Mouse (Mus musculus) kidney, postnatal 4 days (tissue): ENCODE measurements around the gene Nes.
A peak's percentile ranks its signal among the peaks of the same experiment; 100 is the strongest.

Experiments used
- DNase-seq, 2 experiments: peaks; one replicate each; pipeline ENCODE4 v3.0.0; 2021; ENCODE audit warnings: mixed read lengths in 2 of 2

Gene Nes

GRCm38 (mm10) chr3:87951946-87952345 is 18.9 kb upstream of the Nes start:
- DNase-seq: no peak

GRCm38 (mm10) chr3:87952440-87952839 is 18.4 kb upstream of the Nes start:
- DNase-seq: peak; percentile 67 to 78

- no peak for DNase-seq
Measured at GRCm38 (mm10) chr3:87958056-87958455, 12.8 kb upstream of the Nes start.

- peak in 1 of 2 experiments; percentile 38 for DNase-seq
Measured at GRCm38 (mm10) chr3:87958476-87958875, 12.4 kb upstream of the Nes start.

- DNase-seq: no peak
Measured at GRCm38 (mm10) chr3:87958967-87959366, 11.9 kb upstream of the Nes start.

DNA sequence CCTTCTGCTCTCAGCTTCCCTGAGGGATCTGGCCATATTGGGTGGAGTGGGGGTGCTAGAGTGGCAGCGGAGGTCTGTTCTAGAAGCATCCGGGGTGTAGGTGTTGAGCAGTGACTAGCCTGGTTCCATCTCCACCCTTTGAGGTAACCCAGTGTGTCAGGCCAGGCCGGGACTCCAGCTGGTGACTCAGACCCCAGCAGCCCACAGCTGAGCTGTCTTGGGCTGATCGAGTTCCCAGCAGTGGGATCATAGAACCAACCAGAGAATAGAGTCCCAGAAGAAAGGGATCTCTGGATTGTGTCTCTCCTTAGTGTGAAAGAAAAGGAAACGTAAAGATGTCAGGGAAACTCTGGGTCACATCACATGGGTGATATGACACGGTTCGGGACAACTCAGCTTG is 11.5 kb upstream of the Nes start:
- DNase-seq: no peak

DNA sequence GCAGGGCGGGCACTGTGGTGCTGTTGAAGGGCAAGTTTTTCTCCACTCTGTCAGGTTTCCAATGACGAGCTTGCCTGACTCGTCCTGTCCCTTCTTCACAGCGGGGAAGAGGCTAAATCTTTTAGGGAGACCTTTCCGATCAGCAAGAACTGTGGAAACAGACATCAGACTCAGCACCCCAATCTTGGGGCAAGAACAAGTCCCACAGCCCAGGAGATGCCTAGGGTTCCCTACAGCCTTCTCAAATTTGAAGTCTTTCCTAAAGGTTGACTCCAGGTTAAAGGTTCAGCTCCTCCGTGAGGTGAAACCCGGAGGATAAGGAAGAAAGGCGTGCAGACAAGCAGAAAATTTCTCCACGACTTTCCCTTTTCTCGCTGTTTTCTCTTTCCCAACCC is 10.7 kb upstream of the Nes start:
- DNase-seq: peak in 1 of 2 experiments; percentile 13

DNA sequence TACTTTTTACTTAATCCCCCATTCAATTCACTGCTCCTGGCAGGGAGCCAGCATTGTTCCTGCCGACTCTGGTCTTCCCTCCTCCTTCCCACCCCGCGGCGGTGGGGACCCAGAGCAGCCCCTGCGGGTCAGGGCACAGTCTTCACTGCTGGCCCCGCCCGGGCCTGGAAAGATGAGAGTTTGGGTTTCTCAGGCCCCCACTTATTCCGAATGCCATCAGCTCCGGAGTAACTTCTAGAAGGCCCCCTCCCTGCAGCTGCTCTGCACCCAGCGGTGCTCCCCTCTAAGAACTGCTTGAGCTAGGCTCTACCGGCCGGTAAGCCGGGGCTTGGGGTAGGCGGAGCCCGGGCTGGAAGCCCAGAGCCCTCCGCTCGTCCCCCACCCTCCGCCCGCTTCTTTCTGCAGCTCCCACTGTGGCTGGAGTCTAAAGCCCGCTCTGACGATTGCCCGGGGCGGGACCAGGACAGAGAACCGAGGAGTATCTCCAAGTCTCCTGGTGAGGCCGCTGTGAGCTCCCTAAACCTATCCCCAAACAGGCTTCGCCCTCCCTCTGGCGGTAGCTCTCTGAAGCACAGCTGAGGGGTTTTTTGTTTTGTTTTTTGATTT is 10.2 kb upstream of the Nes start:
- DNase-seq: peak; percentile 95 to 97

- peak; percentile 73 to 80 for DNase-seq
Measured at GRCm38 (mm10) chr3:87970184-87970938, 517 bp upstream of the Nes start.

DNA sequence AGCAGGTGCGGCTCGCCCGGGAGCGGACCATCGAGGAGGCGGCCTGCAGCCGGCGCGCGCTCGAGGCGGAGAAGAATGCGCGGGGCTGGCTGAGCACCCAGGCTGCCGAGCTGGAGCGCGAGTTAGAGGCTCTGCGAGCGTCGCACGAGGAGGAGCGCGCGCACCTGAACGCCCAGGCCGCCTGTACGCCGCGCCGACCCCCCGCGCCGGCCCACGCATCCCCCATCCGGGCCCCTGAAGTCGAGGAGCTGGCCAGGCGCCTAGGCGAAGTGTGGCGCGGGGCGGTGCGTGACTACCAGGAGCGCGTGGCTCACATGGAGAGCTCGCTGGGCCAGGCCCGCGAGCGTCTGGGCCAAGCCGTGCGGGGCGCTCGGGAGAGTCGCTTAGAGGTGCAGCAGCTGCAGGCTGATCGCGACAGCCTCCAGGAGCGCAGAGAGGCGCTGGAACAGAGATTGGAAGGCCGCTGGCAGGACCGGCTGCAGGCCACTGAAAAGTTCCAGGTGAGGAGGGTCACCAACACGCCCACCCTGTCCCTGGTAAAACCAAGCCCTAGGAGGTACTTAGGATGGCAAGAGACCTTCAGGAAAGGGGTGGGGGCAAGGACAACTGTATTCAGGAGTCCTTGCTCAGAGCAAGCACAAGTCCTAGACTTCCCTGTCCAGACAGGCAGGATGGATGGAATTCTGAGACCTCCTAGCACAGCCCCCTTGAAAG is 768 bp downstream of the Nes start:
- DNase-seq: peak in 1 of 2 experiments; percentile 61

GRCm38 (mm10) chr3:87972203-87972664 is 1.4 kb downstream of the Nes start:
- peak in 1 of 2 experiments; percentile 59 for DNase-seq

- peak in 1 of 2 experiments; percentile 71 for DNase-seq
Measured at GRCm38 (mm10) chr3:87972776-87973175, 1.9 kb downstream of the Nes start.

GRCm38 (mm10) chr3:87973593-87974380 is 2.9 kb downstream of the Nes start:
- DNase-seq: peak in 1 of 2 experiments; percentile 20

DNA sequence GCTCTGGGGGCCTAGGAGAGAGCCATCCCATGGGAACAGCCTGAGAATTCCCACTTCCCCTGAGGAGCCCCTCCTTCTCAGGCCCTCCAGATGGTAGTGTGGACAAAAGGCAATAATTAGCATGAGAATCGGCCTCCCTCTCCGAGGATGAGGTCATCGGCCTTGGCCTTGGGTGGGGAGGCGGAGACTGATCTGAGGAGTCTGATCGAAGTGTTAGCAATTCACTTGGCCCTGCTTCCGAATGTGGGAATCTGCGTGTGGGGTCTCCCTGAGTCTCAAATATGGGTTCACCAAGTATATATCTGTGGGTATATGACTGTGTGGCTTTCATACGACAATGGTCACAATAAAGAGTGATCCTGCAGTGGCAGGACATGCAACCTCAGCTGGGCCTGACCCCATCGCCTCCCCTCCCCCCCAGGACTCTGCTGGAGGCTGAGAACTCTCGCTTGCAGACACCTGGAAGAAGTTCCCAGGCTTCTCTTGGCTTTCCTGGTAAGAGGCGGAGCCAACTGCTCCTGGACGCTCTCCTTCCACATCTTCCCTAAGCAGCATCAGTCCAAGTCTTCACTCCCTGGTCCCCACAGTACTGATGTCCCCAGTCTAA is 3.6 kb downstream of the Nes start:
- DNase-seq: peak in 1 of 2 experiments; percentile 43

DNA sequence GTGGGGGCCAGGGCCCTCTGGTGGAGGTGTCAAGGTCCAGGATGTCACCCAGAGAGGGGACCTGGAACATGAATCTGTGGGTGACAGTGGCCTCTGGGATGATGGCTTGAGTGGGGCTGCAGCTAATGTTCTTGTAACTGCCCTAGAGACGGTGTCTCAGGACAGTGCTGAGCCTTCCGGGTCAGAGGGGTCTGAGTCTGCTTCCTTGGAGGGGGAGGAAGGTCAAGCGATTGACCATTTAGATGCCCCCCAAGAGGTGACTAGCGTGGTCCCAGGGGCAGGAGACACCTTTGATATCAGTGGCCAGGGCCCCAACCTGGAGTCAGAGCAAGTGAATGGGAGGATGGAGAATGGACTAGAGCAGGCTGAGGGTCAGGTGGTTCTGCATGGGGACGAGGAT is 8.6 kb downstream of the Nes start:
- DNase-seq: no peak

GRCm38 (mm10) chr3:87980085-87980484 is 9.2 kb downstream of the Nes start:
- DNase-seq: no peak

DNA sequence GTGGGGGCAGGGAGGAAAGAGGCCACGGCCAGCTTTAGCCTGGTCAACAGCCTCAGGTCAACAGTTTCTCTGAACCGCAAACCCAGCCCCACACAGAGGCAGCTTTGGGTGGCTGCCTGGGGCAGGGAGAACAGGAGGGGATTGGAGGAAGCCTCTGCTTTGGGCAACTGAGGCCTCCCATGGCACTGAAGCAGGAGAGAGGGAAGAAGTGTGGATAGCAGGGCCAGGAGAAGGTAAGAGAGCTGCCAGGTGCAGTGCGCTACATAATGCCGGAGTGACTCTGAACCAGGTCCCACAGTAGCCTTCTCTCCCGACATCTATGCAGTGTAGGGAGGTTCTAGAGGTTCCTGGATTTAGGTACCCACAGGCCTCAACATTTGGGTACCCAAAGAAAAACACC is 9.8 kb downstream of the Nes start:
- DNase-seq: no peak

- no peak for DNase-seq
Measured at GRCm38 (mm10) chr3:87981214-87981760, 10.4 kb downstream of the Nes start.

- peak; percentile 54 to 71 for DNase-seq
Measured at GRCm38 (mm10) chr3:87981894-87982835, 11.3 kb downstream of the Nes start.

DNA sequence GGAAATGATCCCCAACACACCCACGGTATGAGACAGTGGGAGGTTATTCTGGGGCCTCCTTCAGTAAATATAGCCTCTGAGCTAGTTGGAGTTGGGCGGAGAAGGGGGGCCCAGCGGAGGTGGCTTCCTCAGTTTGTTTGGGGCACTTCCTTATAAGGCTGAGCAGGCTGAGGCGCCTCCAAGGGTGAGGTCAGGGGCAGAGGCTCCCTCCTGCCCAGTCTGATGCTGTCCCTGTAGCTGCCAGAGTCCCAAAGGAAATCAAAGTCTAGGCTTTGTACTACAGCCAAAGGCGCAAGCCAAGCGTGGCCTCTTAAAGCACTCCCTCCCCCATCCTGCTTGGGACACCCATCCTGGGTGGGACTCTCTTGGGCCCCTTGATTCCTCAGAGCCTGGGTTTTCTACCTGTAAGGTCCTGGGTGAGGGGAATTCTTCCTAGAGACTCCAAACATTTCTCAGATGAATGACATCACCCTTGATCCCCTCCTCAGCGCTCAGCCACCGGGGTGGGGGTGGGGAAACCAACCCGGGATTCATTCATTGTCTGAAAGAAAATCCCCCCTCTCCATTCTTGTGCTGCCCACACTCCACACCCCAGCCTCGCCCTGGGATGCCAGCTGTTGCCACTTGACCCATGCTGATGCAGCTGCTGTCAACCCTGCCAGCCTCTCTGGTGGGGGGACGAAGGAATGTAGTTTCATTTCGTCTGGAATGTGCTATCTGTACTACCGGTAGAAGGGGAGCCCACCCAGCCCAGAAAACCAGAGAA is 12.1 kb downstream of the Nes start:
- DNase-seq: peak; percentile 61 to 75
